Mouse (Mus musculus) adrenal gland, adult 2 months (tissue): Measurements from ENCODE around the gene Tjap1. TPM values are rescaled to one million over a fixed set of nuclear protein-coding genes. Genes with fewer than 3 reads are reported as not detected.

ENCODE experiments used
- DNase-seq: peaks from one replicate; pipeline ENCODE4 v3.0.0; 2021
- polyA plus RNA-seq: library from polyadenylated mRNA; depleted of rRNA; stranded (reverse); fragments of >200 nt; gene quantifications from 2 replicates; pipeline ENCODE4 v1.2.3, GENCODE M21; 2012
- total RNA-seq, 2 experiments: library from RNA; stranded (reverse); gene quantifications; 2 replicates each; pipeline ENCODE4 v1.2.3; 2021

The Tjap1 gene
- total and polyA plus RNA-seq, 3 experiments = 44.8 to 98.6 (median 51.4) TPM

DNA sequence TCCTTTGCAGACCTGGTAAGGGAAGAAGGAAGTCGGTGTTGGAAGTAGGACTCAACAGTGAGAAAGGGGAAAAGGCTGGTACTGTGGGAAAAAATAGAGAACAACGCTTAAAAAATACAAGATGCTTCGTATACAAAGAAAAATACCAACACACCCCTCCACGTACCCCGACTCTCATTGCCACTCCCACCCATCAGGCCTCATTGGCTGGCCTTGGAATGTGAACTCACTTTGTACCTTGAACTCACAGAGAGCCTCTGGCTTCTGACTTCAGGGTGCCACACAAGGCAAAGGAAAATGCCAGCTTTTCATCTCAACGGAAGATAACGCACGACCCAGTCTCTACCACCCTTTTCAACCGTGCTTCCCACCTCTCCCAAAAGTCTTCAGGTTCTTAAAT is 314 bp upstream of the Tjap1 start:
- no peak for DNase-seq

- peak; percentile 83 for DNase-seq
Observed at GRCm38 (mm10) chr17:46278011-46278765, 4.6 kb downstream of the Tjap1 start.

GRCm38 (mm10) chr17:46277586-46277985 is 5.2 kb downstream of the Tjap1 start:
- no peak for DNase-seq

- no peak for DNase-seq
Observed at GRCm38 (mm10) chr17:46275506-46275905, 7.3 kb downstream of the Tjap1 start.

- no peak for DNase-seq
Observed at GRCm38 (mm10) chr17:46275034-46275433, 7.8 kb downstream of the Tjap1 start.

- DNase-seq = no peak
Observed at GRCm38 (mm10) chr17:46274465-46274864, 8.4 kb downstream of the Tjap1 start.

- DNase-seq = no peak
Observed at GRCm38 (mm10) chr17:46273803-46274236, 9.0 kb downstream of the Tjap1 start.

DNA sequence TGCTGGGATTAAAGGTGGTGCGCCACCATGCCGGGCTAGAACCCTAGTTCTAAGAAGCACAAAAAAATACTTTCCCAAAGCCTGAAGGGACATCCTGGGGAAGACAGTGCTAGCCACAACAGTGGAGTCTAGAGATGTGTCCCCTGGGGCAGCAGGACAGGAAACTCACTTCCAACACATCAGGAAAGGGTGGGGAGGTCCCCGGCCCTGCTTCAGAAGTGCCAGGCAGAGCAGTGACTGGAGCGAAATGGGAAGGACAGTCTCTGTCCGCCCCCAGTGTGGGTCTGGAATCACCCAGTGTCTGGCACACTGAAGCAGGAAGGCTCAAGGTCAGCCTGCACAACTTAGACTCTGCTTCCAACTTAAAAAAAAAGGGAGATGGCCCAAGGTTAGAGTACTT is 10.2 kb downstream of the Tjap1 start:
- DNase-seq = peak; percentile 76

DNA sequence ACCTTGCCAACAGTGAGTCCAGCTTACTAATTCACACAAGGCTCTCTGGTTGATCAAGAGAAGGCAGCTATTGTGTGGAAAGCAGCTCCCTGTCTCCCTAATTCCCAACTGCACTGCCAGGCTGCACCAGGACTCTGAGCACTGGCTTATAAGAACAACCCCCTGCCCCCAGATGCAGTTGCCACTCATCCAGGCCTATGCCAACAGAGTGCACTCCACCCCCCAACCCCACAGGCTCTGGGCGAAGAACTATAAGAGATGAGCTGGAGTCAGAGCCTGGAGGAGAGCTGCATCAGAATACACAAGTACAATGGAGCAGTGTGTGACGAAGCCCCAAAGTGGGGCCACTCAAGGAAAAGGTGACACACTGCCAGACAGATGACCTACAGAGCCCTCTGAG is 10.8 kb downstream of the Tjap1 start:
- DNase-seq = no peak

DNA sequence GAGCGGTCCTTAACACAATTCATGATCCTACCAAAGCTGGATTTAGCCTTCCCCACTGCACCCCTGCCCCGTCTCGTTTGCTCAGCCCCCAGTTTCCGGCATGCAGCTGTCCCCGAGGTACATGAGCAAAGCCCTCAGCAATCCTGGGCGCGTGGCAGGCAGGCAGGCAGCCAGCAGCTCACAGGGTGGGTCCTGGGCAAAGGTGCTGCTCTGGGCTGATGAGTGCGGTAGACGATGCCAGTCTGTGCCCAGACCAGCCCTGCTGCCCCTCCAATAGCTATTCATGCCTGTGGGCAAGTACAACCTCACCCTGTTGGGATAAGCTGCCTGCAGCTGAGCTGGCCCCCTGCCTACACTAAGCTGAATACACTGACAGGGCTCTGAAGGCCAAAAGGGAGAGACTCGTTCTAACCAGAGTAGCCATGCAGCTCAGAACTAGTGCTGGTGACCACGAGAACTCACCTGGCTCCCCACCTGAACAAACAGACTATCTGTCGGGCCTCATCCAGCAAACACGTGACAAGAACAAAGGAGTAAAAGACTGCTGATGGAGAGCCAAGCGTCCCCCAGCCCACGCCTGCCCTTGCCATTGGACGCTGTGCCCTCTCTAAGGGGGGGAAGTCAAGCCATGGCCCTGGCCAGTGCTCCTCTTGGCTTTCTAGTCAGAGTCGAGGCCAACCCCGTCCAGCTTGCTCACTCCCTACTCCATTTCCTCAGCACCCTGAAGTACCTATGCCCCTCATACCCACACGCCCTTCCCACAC is 12.9 kb downstream of the Tjap1 start:
- DNase-seq = no peak

DNA sequence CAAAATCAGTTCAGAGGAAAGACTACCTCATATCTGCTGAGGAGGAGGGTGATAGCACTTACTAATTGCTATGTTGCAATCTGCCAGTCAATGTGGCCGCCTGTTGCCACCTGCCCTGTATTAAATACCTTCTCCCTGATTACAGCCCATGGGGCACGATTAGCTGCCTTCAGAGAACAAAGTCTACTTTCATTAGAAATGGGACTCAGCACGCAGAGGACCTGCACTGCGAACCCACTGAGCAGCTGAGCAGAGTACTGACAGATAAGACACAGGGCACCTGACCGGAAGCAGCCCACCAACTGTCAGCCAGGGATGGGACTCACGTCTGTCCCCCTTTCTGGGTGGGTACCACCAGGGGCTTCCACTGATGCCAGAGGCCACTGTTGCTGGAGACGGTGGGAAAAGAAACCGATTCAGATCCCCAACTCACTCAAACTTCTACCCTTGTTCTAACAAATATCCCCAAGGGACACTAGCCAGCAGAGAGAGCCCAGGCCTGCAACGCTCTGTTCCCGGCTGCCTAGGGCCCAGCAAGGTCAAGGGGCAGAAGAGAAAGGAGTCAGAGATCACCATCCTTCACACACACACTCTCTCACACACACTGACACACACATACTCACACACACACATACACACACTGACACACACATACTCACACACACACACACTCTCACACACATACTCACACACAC is 14.7 kb downstream of the Tjap1 start:
- DNase-seq = no peak

DNA sequence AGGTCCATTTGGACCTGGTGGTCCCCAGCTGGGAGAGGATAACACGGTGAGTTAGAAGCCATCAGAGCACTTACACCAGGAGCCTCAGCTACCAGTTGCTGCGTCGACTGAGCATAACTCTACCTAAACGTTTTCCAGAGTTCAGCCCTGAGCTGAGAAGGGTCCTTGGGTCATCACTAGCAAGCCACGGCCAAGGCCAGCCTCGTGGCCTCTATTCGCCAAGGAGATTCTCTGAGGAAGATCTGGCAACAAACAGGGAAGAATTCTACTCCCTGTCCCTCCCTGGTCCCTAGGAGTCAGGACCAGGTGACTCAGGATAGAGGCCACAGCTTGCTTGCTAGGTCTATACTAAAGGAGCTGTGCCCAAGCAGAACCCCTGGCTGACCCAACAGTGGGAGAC is 15.3 kb downstream of the Tjap1 start:
- no peak for DNase-seq

DNA sequence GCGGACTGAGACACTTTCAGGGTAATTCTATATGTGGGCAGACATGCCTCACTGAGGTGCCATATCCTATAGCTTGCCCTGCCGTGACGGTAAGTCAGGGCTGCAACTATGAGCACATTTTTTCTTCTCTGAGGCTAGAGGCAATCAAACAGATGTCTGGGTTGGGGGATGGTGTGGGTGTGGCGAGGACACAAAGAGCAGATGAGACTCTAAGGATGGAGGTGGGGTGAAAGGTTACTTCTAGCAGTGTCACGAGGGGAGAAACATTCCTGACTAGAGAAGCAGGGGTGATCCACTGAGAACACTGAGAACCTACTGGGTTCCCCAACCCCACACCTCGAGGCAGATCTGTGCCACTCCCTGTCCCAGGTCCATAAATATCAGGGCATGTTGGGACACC is 15.8 kb downstream of the Tjap1 start:
- DNase-seq = no peak

GRCm38 (mm10) chr17:46265918-46266618 is 16.8 kb downstream of the Tjap1 start:
- DNase-seq = peak; percentile 83

- no peak for DNase-seq
Observed at GRCm38 (mm10) chr17:46265502-46265901, 17.3 kb downstream of the Tjap1 start.

DNA sequence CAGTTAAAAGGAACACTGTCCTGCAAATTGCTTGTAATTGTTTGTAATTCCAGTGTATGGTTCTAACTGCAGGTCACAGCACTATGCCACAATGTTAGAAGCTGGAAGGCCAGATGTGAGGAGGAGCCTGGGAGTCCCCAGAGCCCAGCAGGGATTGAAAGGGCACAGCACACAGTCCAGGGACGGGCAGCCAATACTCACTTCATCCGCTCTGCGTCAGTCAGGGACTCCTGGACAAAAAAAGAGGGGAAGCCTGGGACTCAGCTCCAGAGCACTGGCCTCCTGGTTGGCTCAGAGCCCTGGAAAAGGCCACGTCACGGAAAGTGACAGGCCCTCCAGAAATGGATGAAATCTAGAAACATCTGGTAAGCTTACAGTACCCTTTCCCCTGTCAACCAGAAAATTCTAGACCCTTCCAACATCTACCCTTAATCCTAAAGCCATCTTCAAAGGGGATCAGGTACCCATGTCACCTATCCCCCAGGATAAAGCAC is 20.6 kb downstream of the Tjap1 start:
- no peak for DNase-seq

DNA sequence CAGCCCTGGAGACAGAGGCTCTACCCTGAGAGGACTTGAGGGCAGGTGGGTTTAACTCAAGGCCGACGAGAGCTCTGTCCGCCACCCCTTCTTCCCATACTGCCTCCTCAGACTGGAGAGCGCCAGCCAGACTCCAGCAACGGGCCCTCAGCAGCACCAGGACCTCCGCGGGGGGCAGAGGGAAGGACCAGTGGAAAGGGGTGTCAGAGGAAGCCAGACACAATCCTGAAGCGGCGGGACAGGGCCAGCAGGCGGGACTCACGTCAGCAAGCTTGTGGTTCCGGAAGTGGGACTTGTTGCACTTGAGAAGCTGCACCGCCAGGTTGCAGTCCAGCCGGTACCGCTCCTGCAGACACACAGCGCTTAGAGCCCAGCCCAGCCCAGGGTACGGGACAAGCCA is 23.2 kb downstream of the Tjap1 start:
- no peak for DNase-seq

- no peak for DNase-seq
Observed at GRCm38 (mm10) chr17:46258279-46259053, 24.4 kb downstream of the Tjap1 start.

GRCm38 (mm10) chr17:46255147-46255546 is 27.7 kb downstream of the Tjap1 start:
- DNase-seq = no peak

DNA sequence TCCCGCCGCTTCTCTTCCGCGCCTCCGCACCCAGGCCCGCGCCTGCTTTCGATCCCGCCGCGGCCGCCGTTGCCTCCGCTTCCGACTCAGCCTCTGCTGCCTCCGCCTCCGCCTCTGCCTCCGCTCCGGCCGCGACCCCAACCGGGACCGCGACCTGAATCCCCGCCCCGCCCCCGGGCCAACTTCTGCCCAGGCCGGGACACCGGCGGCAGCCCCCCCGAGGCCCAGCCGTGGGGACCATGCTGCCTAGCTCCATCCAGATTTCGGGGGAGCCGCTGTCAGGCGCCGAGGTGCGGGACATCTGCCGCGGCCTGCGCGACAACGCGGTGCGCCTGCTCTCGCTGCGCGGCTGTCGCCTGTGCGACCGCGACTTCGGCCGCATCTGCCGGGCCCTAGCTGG is 28.7 kb downstream of the Tjap1 start:
- no peak for DNase-seq

DNA sequence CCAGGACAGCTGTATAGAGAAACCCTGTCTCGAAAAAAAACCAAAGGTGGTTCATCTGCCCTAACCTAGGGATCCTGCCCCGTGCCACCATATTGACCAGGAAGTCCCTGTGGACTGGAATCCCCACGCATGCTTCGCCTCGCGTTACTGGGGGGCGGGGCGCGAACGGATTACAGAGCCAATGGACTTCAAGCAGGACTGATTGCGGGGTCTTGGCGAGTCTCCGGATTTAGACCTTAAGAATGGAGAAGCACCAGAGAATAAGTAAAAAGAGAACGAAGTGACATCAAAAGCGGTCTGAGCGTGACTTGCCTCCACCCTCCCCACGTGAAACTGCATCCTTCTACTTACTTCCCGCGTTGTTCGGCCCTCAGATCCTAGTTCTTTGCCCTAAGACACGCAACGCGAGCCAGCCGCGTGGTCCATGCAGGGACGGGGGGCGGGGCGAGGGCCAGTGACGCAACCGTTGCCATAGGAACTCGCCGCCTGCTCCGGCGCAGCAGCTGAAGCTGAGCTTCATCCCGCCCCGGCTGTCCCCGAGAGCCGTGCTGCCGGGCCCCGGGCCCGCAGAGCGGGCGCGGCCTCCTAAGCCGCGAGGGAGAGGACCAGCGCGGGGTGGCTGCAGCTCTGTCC is 29.3 kb downstream of the Tjap1 start, which contains the start of gene Lrrc73:
Gene Lrrc73, plus strand, starts transcription at position 80 of the 633 bp plus-strand sequence.
- DNase-seq = peak; percentile 96
